Mouse (Mus musculus) liver, embryonic 14.5 days (tissue): ENCODE data around the gene Casq1.

Experiments used
- CTCF ChIP-seq: IDR thresholded peaks from 2 replicates; pipeline ENCODE4 v1.5.1; 2016; ENCODE audit warnings: antibody characterized with exemption, low read depth, control low read depth
- EP300 ChIP-seq: IDR thresholded peaks from 2 replicates; pipeline ENCODE4 v1.6.1; 2016; ENCODE audit warnings: antibody characterized with exemption, low read depth

GRCm38 (mm10) chr1:172203566-172203965 is 16.1 kb downstream of the Casq1 start:
- TF ChIP-seq CTCF (no peak), EP300 (no peak)
